Comparison of ENCODE assay signal across 9 mouse cellular contexts in genomic region chr5:37050521-37051373, GRCm38 (mm10). TPM values are rescaled to one million over a fixed set of nuclear protein-coding genes. Genes with fewer than 3 reads are reported as not detected.
DNase-seq lines count a peak whose midpoint lies in the region; ATAC-seq and TF ChIP-seq lines count a peak whose summit lies in the region.
"Had no signal": no experiment of that assay in that cellular context is flagged by ENCODE, and none has a peak within 500 bp of the region (broad histone marks: within the 10 kb centered on the region; RNA-seq: fewer than 3 reads in every experiment).

No protein-coding gene starts in this region.

- no peak overlapping the region for H3K9ac ChIP-seq in liver, embryonic 14.5 days (replicated peaks)
- H3K9ac ChIP-seq in hindbrain, embryonic 11.5 days (ENCODE audit: low read depth, low read length) = no peak overlapping the region

- TF ChIP-seq EP300 in liver, embryonic 14.5 days (IDR thresholded peaks at IDR 0.05; ENCODE audit: low read depth) = no peak

- no peaks in the 10 kb centered on the region for H3K36me3 ChIP-seq in liver, embryonic 14.5 days (replicated peaks; ENCODE audit: control insufficient read depth, insufficient read depth, low read depth)
- H3K36me3 ChIP-seq in hindbrain, embryonic 11.5 days (ENCODE audit: control insufficient read depth, insufficient read depth, low read length) = no peaks in the 10 kb centered on the region

- H3K27ac ChIP-seq in layer of hippocampus, adult 2 months = peak overlapping the region; percentile 0; the same call in 1 of the 2 replicates
- H3K27ac ChIP-seq in liver, embryonic 14.5 days = no peak overlapping the region
- no peak overlapping the region for H3K27ac ChIP-seq in hindbrain, embryonic 11.5 days (ENCODE audit: low read depth, low read length)

- H3K4me3 ChIP-seq in layer of hippocampus, adult 2 months = no peak overlapping the region
- H3K4me3 ChIP-seq in liver, embryonic 14.5 days (ENCODE audit: insufficient read depth in 1 of 2, low read depth in 2 of 2, low read length in 2 of 2) = no peak overlapping the region
- no peak overlapping the region for H3K4me3 ChIP-seq in hindbrain, embryonic 11.5 days (ENCODE audit: low read depth, low read length)

- 0 out of 4 replicates have a peak, but pooled peaks cover 0 to 5% of the 10 kb centered on the region in 2 experiments for H3K4me1 ChIP-seq in liver, embryonic 14.5 days (replicated peaks; ENCODE audit: control insufficient read depth in 2 of 2, insufficient read depth in 2 of 2, low read length in 1 of 2)
- H3K4me1 ChIP-seq in hindbrain, embryonic 11.5 days (replicated peaks; ENCODE audit: control insufficient read depth, insufficient read depth, low read length) = no peaks in the 10 kb centered on the region

- H3K9me3 ChIP-seq in liver, embryonic 14.5 days (ENCODE audit: control insufficient read depth, low read length) = no peaks in the 10 kb centered on the region
- no peaks in the 10 kb centered on the region for H3K9me3 ChIP-seq in hindbrain, embryonic 11.5 days (ENCODE audit: control insufficient read depth, low read length)

- TF ChIP-seq CTCF in layer of hippocampus, adult 2 months (conservative IDR thresholded peaks at IDR 0.05) = no peak
- TF ChIP-seq CTCF in liver, embryonic 14.5 days (IDR thresholded peaks at IDR 0.05; ENCODE audit: low read depth) = no peak

- no peak for DNase-seq in layer of hippocampus, adult 2 months (ENCODE audit: low spot score in 2 of 2)
- no peak for DNase-seq in layer of hippocampus, postnatal 10 days (ENCODE audit: low spot score in 2 of 2)
- peak; percentile 61 for DNase-seq in Muller cell, postnatal 12 days (ENCODE audit: inconsistent ontology term)
- DNase-seq in liver, embryonic 14.5 days (ENCODE audit: low read depth in 3 of 3, low spot score in 3 of 3) = no peak
- peak; percentile 50 to 66 for DNase-seq in thymus, adult 18-20 months
- no peak for DNase-seq in ovary, postnatal 36 days (ENCODE audit: low spot score)
- DNase-seq in layer of hippocampus, postnatal 36 days = no peak
- DNase-seq in hindbrain, embryonic 11.5 days (ENCODE audit: low spot score) = no peak
- DNase-seq: kidney, postnatal 14 days had no signal

- ATAC-seq in liver, embryonic 14.5 days (ENCODE audit: insufficient read depth) = no peak
- no peak for ATAC-seq in hindbrain, embryonic 11.5 days (ENCODE audit: low FRiP score)

- H3K4me2 ChIP-seq in liver, embryonic 14.5 days (ENCODE audit: low read depth) = peak overlapping the region; percentile 15; the same call in 1 of the 2 replicates
- no peak overlapping the region for H3K4me2 ChIP-seq in hindbrain, embryonic 11.5 days (replicated peaks; ENCODE audit: low read depth, low read length)

- WGBS in liver, embryonic 14.5 days (ENCODE audit: insufficient replicate concordance) = 19% methylated on average over 9 of the region's 9 CpGs
- WGBS in hindbrain, embryonic 11.5 days = 50% methylated on average over 9 of the region's 9 CpGs

- no peaks in the 10 kb centered on the region for H3K27me3 ChIP-seq in liver, embryonic 14.5 days (ENCODE audit: control insufficient read depth, insufficient read depth, low read length)
- H3K27me3 ChIP-seq in hindbrain, embryonic 11.5 days (ENCODE audit: control insufficient read depth, insufficient read depth, low read length) = no peaks in the 10 kb centered on the region

RNA-seq across cellular contexts. Expression of gene Gm1043, which starts 34.4 kb away (rescaled TPM):
- 10 to 100 TPM; 31.8 to 33.1 TPM for total RNA-seq in layer of hippocampus, adult 2 months (2021)
- total RNA-seq in layer of hippocampus, postnatal 10 days (2021) = 10 to 100 TPM; 16.5 to 18.4 TPM
- polyA plus RNA-seq in liver, embryonic 14.5 days (2012; rRNA removed) = not detected in 2 replicates
- polyA plus RNA-seq in liver, embryonic 14.5 days (2014; fragmentation: Nextera tagmentation; extraction: Ambion mirVana) = not detected in 2 replicates
- total RNA-seq in layer of hippocampus, postnatal 36 days (2021) = 10 to 100 TPM; 28.7 to 32.6 TPM
- polyA plus RNA-seq in hindbrain, embryonic 11.5 days (2014; fragmentation: Nextera tagmentation; extraction: Ambion mirVana) = 0.09 and 0.14 TPM in 2 replicates

Comparison
In these comparisons a context has a peak if more than half of its experiments do, and no peak if none do; other contexts are left out.
1. DNase-seq: peak in Muller cell, postnatal 12 days (single experiment) and thymus, adult 18-20 months (2 of 2); none in layer of hippocampus, adult 2 months (0 of 2), layer of hippocampus, postnatal 10 days (0 of 2), liver, embryonic 14.5 days (0 of 3), ovary, postnatal 36 days (single experiment), layer of hippocampus, postnatal 36 days (0 of 2) and hindbrain, embryonic 11.5 days (single experiment).